ENCODE assay signal across 25 mouse cellular contexts in the genomic region with DNA sequence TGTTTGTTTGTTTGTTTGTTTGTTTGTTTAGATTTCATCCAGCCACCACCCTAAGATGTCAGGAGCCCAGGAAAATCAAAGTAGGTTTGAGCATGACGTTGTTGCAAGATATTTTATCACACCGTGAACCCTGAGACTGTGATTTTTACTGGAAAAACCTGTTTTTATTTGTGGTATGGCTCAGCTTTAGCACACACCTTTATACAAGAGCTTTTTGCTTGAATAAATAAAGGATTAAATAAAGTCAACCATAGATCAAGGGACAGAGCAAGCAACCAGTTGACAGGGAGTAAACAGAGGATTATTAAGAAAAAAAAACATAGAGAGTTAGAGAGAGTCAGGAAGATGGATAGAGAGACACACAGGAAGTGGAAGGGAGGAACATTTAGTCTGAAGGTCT.
DNase-seq lines count a peak whose midpoint lies in the region; ATAC-seq and TF ChIP-seq lines count a peak whose summit lies in the region.
"Had no signal": no experiment of that assay in that cellular context is flagged by ENCODE, and none has a peak within 500 bp of the region (broad histone marks: within the 10 kb centered on the region; RNA-seq: fewer than 3 reads in every experiment).

No protein-coding gene starts in this region.

- H3K4me3 ChIP-seq in CH12.LX (replicated peaks in 1 of 3; ENCODE audit: low read depth in 2 of 3, low read length in 2 of 3, poor library complexity in 1 of 3), result no peak overlapping the region
- no peak overlapping the region for H3K4me3 ChIP-seq in stomach, embryonic 15.5 days (replicated peaks)
- H3K4me3 ChIP-seq in stomach, postnatal 0 days (ENCODE audit: low read depth, low read length), result no peak overlapping the region
- H3K4me3 ChIP-seq: embryonic facial prominence, embryonic 13.5 days; embryonic facial prominence, embryonic 15.5 days; erythroblast, embryonic 14.5 days; forebrain, embryonic 10.5 days; forebrain, embryonic 12.5 days had no signal

- no peak for TF ChIP-seq POLR2A in CH12.LX (IDR thresholded peaks at IDR 0.05; ENCODE audit: low read depth, low read length)

- in situ Hi-C loops in CH12.LX (cut with MboI; ENCODE audit: low pct_ligation_motif_present, low pct_unique_long_range_greater_than_20kb, low sequenced_read_pairs), result no loop called here

- DNase-seq in CH12.LX (ENCODE audit: extremely low read depth), result no peak
- DNase-seq in stomach, postnatal 0 days (ENCODE audit: low spot score), result no peak
- DNase-seq in layer of hippocampus, postnatal 36 days, result no peak
- no peak for DNase-seq in thymus, postnatal 4 days
- DNase-seq: adrenal gland, adult 8-10 months; adrenal gland, postnatal 14 days; adrenal gland, postnatal 36 days; B cell, adult 2 months; cerebellum, adult 11-12 months; cerebellum, adult 2 months; cerebellum, adult 9-10 months; cerebellum, postnatal 10 days; cerebellum, postnatal 36 days; embryo, embryonic 11 days had no signal

- 57% methylated on average over 2 of the region's 2 CpGs for WGBS in stomach, embryonic 15.5 days
- 59% methylated on average over 2 of the region's 2 CpGs for WGBS in stomach, postnatal 0 days

- TF ChIP-seq RAD21 in CH12.LX (IDR thresholded peaks at IDR 0.05; ENCODE audit: low read depth, low read length), result no peak

- no peaks in the 10 kb centered on the region for H3K36me3 ChIP-seq in CH12.LX (replicated peaks in 1 of 2; ENCODE audit: control insufficient read depth in 1 of 2, insufficient read depth in 1 of 2, low read length in 1 of 2)
- no peaks in the 10 kb centered on the region for H3K36me3 ChIP-seq in stomach, embryonic 15.5 days
- no peaks in the 10 kb centered on the region for H3K36me3 ChIP-seq in stomach, postnatal 0 days (ENCODE audit: control insufficient read depth, insufficient read depth, low read length)
- H3K36me3 ChIP-seq: embryonic facial prominence, embryonic 13.5 days; embryonic facial prominence, embryonic 15.5 days; forebrain, embryonic 10.5 days; forebrain, embryonic 12.5 days; G1E had no signal

- peaks cover 19 to 47% of the 10 kb centered on the region in 2 experiments for H3K4me1 ChIP-seq in CH12.LX (ENCODE audit: control insufficient read depth in 1 of 2, insufficient read depth in 2 of 2)
- no peaks in the 10 kb centered on the region for H3K4me1 ChIP-seq in stomach, embryonic 15.5 days
- no peaks in the 10 kb centered on the region for H3K4me1 ChIP-seq in stomach, postnatal 0 days (replicated peaks; ENCODE audit: control insufficient read depth, insufficient read depth)
- H3K4me1 ChIP-seq: embryonic facial prominence, embryonic 13.5 days; forebrain, embryonic 10.5 days; forebrain, embryonic 12.5 days had no signal

- H3K4me2 ChIP-seq in CH12.LX (ENCODE audit: insufficient read depth, low read depth, poor library complexity, severe bottlenecking), result no peak overlapping the region
- no peak overlapping the region for H3K4me2 ChIP-seq in stomach, embryonic 15.5 days
- H3K4me2 ChIP-seq in stomach, postnatal 0 days (replicated peaks; ENCODE audit: low read depth), result no peak overlapping the region
- H3K4me2 ChIP-seq: embryonic facial prominence, embryonic 13.5 days; embryonic facial prominence, embryonic 15.5 days; forebrain, embryonic 12.5 days had no signal

- no peaks in the 10 kb centered on the region for H3K79me2 ChIP-seq in CH12.LX (replicated peaks; ENCODE audit: control insufficient read depth, extremely low read depth, insufficient read depth, poor library complexity, severe bottlenecking)

- TF ChIP-seq EP300 in CH12.LX (IDR thresholded peaks at IDR 0.05; ENCODE audit: low read length), result no peak
- TF ChIP-seq EP300 in stomach, postnatal 0 days (optimal IDR thresholded peaks at IDR 0.05), result no peak

- no peak overlapping the region for H3K9ac ChIP-seq in CH12.LX (ENCODE audit: insufficient read depth, low read depth)
- H3K9ac ChIP-seq in stomach, embryonic 15.5 days, result no peak overlapping the region
- H3K9ac ChIP-seq in stomach, postnatal 0 days (ENCODE audit: low read length), result no peak overlapping the region
- H3K9ac ChIP-seq: embryonic facial prominence, embryonic 13.5 days; embryonic facial prominence, embryonic 15.5 days; forebrain, embryonic 12.5 days had no signal

- H3K27ac ChIP-seq in CH12.LX (ENCODE audit: insufficient read depth, low read depth), result no peak overlapping the region
- no peak overlapping the region for H3K27ac ChIP-seq in stomach, embryonic 15.5 days
- H3K27ac ChIP-seq in stomach, postnatal 0 days (replicated peaks), result no peak overlapping the region
- H3K27ac ChIP-seq: embryonic facial prominence, embryonic 13.5 days; embryonic facial prominence, embryonic 15.5 days; forebrain, embryonic 10.5 days; forebrain, embryonic 12.5 days had no signal

- TF ChIP-seq CTCF in CH12.LX (conservative IDR thresholded peaks at IDR 0.05 in 1 of 2, IDR thresholded peaks at IDR 0.05 in 1 of 2; ENCODE audit: low read depth in 2 of 2, low read length in 2 of 2), result no peak
- no peak for TF ChIP-seq CTCF in stomach, postnatal 0 days (IDR thresholded peaks at IDR 0.05; ENCODE audit: low read depth)

- peak; percentile 35; the same call in 1 of the 2 replicates for ATAC-seq in stomach, embryonic 15.5 days (ENCODE audit: insufficient read depth, low FRiP score, low read depth)
- ATAC-seq in stomach, postnatal 0 days (ENCODE audit: low FRiP score, low TSS enrichment), result peak; percentile 78
- ATAC-seq: activated CD4-positive, CD25-positive, alpha-beta regulatory T cell, adult 4 months; forebrain, embryonic 14.5 days; forebrain, embryonic 16.5 days; Patski had no signal

- dilution Hi-C loops in CH12.LX (cut with MboI; ENCODE audit: extremely low pct_ligation_motif_present, extremely low pct_unique_long_range_greater_than_20kb, low sequenced_read_pairs), result no loop called here

- H3K27me3 ChIP-seq in CH12.LX (replicated peaks), result no peaks in the 10 kb centered on the region
- no peaks in the 10 kb centered on the region for H3K27me3 ChIP-seq in stomach, embryonic 15.5 days (replicated peaks)
- no peaks in the 10 kb centered on the region for H3K27me3 ChIP-seq in stomach, postnatal 0 days (ENCODE audit: control insufficient read depth, insufficient read depth, low read length)
- H3K27me3 ChIP-seq: embryonic facial prominence, embryonic 13.5 days; embryonic facial prominence, embryonic 15.5 days; forebrain, embryonic 12.5 days had no signal

- no peaks in the 10 kb centered on the region for H3K9me3 ChIP-seq in CH12.LX (replicated peaks; ENCODE audit: low read length)
- no peaks in the 10 kb centered on the region for H3K9me3 ChIP-seq in stomach, embryonic 15.5 days
- no peaks in the 10 kb centered on the region for H3K9me3 ChIP-seq in stomach, postnatal 0 days (ENCODE audit: control insufficient read depth, low read length)
- H3K9me3 ChIP-seq: embryonic facial prominence, embryonic 13.5 days; embryonic facial prominence, embryonic 15.5 days; forebrain, embryonic 10.5 days; forebrain, embryonic 12.5 days; G1E had no signal

TF ChIP-seq in CH12.LX, 34 proteins besides CTCF, POLR2A, EP300 and RAD21:
- peak; percentile 28; the same call in 1 of the 2 replicates for TF ChIP-seq HCFC1 (IDR thresholded peaks at IDR 0.05; ENCODE audit: low read depth, low read length)
- no peak for TF ChIP-seq NRF1 (IDR thresholded peaks at IDR 0.05; ENCODE audit: low read depth, low read length)
- no peak for TF ChIP-seq JUN (IDR thresholded peaks at IDR 0.05; ENCODE audit: insufficient read depth, low read depth, low read length)
